Mouse (Mus musculus): ENCODE measurements around the gene Olfr102. TPM values are rescaled to one million over a fixed set of nuclear protein-coding genes. Genes with fewer than 3 reads are reported as not detected.

Gene Olfr102
- not detected in 2 replicates for polyA plus RNA-seq (2012; rRNA removed)

- Histone ChIP-seq H3K27me3 (replicated peaks; ENCODE audit: control insufficient read depth, insufficient read depth, low read length) (no peaks in the 10 kb centered on the region), H3K36me3 (ENCODE audit: control insufficient read depth, insufficient read depth, low read length) (no peaks in the 10 kb centered on the region), H3K4me3 (ENCODE audit: insufficient read depth, low read depth, low read length) (no peak within 1 kb of the TSS), H3K4me1 (ENCODE audit: control insufficient read depth, insufficient read depth, low read length) (no peaks in the 10 kb centered on the region), H3K27ac (ENCODE audit: insufficient read depth, low read depth, low read length) (no peak within 1 kb of the TSS)
- no peak for DNase-seq
- TF ChIP-seq CTCF (conservative IDR thresholded peaks at IDR 0.05; ENCODE audit: insufficient read depth, insufficient read length, low read depth, low read length) (no peak), POLR2A (IDR thresholded peaks at IDR 0.05; ENCODE audit: low read depth, low read length) (no peak)
Measured at GRCm38 (mm10) chr17:37316954-37317353, at the start of gene Olfr102. Gene Olfr102 (minus strand): TSS chr17:37317054.

DNA sequence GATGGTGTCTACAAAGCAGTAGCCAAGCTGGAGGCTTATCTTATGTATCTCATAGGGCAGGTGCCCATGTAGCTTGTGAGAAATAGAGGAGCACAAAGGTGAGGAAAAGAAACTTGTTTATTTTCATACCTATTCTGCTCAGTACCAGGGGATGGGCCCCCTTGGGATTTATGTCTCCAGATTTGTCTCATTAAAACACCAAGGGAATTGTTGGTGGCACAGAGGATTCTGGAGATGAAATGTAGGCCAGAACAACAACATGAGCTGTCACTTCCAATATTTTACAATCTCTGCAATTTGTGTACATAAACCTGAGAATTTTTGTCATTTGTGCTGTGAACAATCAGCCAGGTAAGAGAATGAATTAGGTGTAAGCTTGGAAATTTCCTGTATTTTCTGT lies 42.4 kb upstream of the Olfr102 start, which contains the start of gene Olfr104-ps:
TSS of gene Olfr104-ps (plus strand) at position 301 of the 400 bp plus-strand sequence.
- no peak for DNase-seq
- H3K4me1 ChIP-seq (ENCODE audit: control insufficient read depth, insufficient read depth, low read length), result no peaks in the 10 kb centered on the region
- no peak within 1 kb of the TSS for H3K4me3 ChIP-seq (ENCODE audit: insufficient read depth, low read depth, low read length)
- TF ChIP-seq CTCF (conservative IDR thresholded peaks at IDR 0.05; ENCODE audit: insufficient read depth, insufficient read length, low read depth, low read length), result no peak
- no peak for TF ChIP-seq POLR2A (IDR thresholded peaks at IDR 0.05; ENCODE audit: low read depth, low read length)
- H3K27ac ChIP-seq (ENCODE audit: insufficient read depth, low read depth, low read length), result no peak within 1 kb of the TSS
- H3K36me3 ChIP-seq (ENCODE audit: control insufficient read depth, insufficient read depth, low read length), result no peaks in the 10 kb centered on the region
- H3K27me3 ChIP-seq (replicated peaks; ENCODE audit: control insufficient read depth, insufficient read depth, low read length), result no peaks in the 10 kb centered on the region

DNA sequence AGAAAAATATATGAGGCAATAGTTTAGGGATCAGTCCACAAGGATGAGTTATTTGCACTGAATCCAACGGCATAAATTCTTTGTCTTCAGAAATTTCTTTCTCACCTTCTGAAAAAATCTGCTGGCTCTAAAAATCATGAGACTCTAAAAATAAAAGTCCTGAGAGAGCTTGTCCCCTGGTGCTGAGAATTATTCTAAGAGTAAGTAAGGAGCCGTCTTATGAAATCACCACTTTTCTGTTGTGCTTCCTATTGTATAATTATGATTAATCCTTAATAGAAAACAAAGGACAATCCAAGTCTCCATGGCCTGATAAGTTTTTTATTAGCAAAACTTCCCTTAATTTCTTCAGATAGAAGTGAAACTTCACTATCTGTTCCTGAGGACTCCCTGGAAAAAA lies 22.7 kb upstream of the Olfr102 start, which contains the start of gene Olfr103:
TSS of gene Olfr103 (minus strand) at position 101 of the 400 bp plus-strand sequence.
- H3K27me3 ChIP-seq (replicated peaks; ENCODE audit: control insufficient read depth, insufficient read depth, low read length), result no peaks in the 10 kb centered on the region
- no peaks in the 10 kb centered on the region for H3K36me3 ChIP-seq (ENCODE audit: control insufficient read depth, insufficient read depth, low read length)
- DNase-seq, result no peak
- H3K4me3 ChIP-seq (ENCODE audit: insufficient read depth, low read depth, low read length), result no peak within 1 kb of the TSS
- 85% methylated on average over 2 of the region's 2 CpGs for WGBS
- TF ChIP-seq POLR2A (IDR thresholded peaks at IDR 0.05; ENCODE audit: low read depth, low read length), result no peak
- TF ChIP-seq CTCF (conservative IDR thresholded peaks at IDR 0.05; ENCODE audit: insufficient read depth, insufficient read length, low read depth, low read length), result no peak
- no peaks in the 10 kb centered on the region for H3K4me1 ChIP-seq (ENCODE audit: control insufficient read depth, insufficient read depth, low read length)
- H3K27ac ChIP-seq (ENCODE audit: insufficient read depth, low read depth, low read length), result no peak within 1 kb of the TSS

DNA sequence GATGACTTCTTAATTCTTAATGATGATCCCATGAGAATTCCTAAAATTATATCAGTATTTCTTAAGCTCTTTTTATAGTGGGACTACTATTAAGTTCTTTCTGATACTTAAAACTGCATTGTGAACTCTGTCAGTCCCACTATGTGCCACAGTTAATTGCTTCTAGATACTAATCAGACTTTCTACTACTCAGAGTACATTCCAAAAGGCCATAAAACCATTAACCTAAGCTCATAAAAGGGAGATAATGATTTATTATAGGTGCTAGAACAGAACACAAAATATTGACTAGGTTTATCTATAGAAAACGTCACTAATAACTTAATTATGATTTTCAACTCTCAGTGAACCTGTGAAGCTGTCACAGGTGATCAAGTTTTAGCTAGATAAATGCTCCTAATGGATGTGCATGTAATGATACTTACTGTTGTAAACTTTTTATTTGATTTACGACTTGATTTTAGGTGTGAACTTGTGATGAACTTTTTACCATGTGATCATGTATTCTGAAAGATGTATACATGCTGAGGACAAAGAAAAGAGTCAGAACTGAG lies 6.6 kb downstream of the Olfr102 start:
- TF ChIP-seq POLR2A (IDR thresholded peaks at IDR 0.05; ENCODE audit: low read depth, low read length) (no peak), CTCF (conservative IDR thresholded peaks at IDR 0.05; ENCODE audit: insufficient read depth, insufficient read length, low read depth, low read length) (no peak)
- DNase-seq, result no peak

GRCm38 (mm10) chr17:37308483-37308882 lies 8.4 kb downstream of the Olfr102 start:
- no peaks in the 10 kb centered on the region for H3K36me3 ChIP-seq (ENCODE audit: control insufficient read depth, insufficient read depth, low read length)
- H3K27me3 ChIP-seq (replicated peaks; ENCODE audit: control insufficient read depth, insufficient read depth, low read length), result no peaks in the 10 kb centered on the region
- DNase-seq, result no peak
- TF ChIP-seq CTCF (conservative IDR thresholded peaks at IDR 0.05; ENCODE audit: insufficient read depth, insufficient read length, low read depth, low read length) (0 out of 2 replicates have a peak, but pooled peaks have one; percentile 4), POLR2A (IDR thresholded peaks at IDR 0.05; ENCODE audit: low read depth, low read length) (no peak)
- H3K4me1 ChIP-seq (ENCODE audit: control insufficient read depth, insufficient read depth, low read length), result no peaks in the 10 kb centered on the region
- no peak overlapping the region for H3K27ac ChIP-seq (ENCODE audit: insufficient read depth, low read depth, low read length)
- H3K4me3 ChIP-seq (ENCODE audit: insufficient read depth, low read depth, low read length), result no peak overlapping the region
- 36% methylated on average over 4 of the region's 4 CpGs for WGBS

More for the DNA sequence above, 6.6 kb downstream of the Olfr102 start:
- H3K4me3 ChIP-seq (ENCODE audit: insufficient read depth, low read depth, low read length), result no peak overlapping the region
- H3K4me1 ChIP-seq (ENCODE audit: control insufficient read depth, insufficient read depth, low read length), result no peaks in the 10 kb centered on the region
- H3K27ac ChIP-seq (ENCODE audit: insufficient read depth, low read depth, low read length), result no peak overlapping the region
- no peaks in the 10 kb centered on the region for H3K27me3 ChIP-seq (replicated peaks; ENCODE audit: control insufficient read depth, insufficient read depth, low read length)
- WGBS, result 44% methylated on average over 2 of the region's 2 CpGs
- H3K36me3 ChIP-seq (ENCODE audit: control insufficient read depth, insufficient read depth, low read length), result no peaks in the 10 kb centered on the region

DNA sequence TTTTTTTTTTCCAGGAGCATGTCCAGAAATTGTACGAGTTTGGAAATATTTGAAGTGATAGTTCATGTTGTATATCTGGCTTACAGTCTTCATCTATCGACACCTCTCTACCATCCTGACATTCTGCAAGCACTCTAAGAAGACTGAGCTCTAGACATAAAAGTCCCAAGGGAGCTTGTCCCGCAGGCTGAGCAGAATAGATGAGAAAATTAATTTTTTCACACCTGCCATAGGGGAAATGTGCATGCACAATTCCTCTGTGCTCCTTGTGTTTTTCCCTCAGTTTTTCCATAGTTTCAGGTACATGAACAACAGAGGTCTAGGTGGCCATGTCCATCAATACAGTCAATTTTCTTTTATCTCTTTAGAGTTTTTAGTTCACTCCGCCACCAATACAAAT lies 12.6 kb downstream of the Olfr102 start, which contains the start of gene Olfr101:
TSS of gene Olfr101 (minus strand) at position 101 of the 400 bp plus-strand sequence.
- H3K27me3 ChIP-seq (replicated peaks; ENCODE audit: control insufficient read depth, insufficient read depth, low read length), result no peaks in the 10 kb centered on the region
- H3K4me1 ChIP-seq (ENCODE audit: control insufficient read depth, insufficient read depth, low read length), result no peaks in the 10 kb centered on the region
- no peak within 1 kb of the TSS for H3K4me3 ChIP-seq (ENCODE audit: insufficient read depth, low read depth, low read length)
- no peak within 1 kb of the TSS for H3K27ac ChIP-seq (ENCODE audit: insufficient read depth, low read depth, low read length)
- DNase-seq, result no peak
- WGBS, result 83% methylated on average over 4 of the region's 4 CpGs
- no peaks in the 10 kb centered on the region for H3K36me3 ChIP-seq (ENCODE audit: control insufficient read depth, insufficient read depth, low read length)
- TF ChIP-seq CTCF (conservative IDR thresholded peaks at IDR 0.05; ENCODE audit: insufficient read depth, insufficient read length, low read depth, low read length) (no peak), POLR2A (IDR thresholded peaks at IDR 0.05; ENCODE audit: low read depth, low read length) (no peak)

GRCm38 (mm10) chr17:37283360-37283759 lies 33.5 kb downstream of the Olfr102 start, which contains the start of gene Olfr99:
Gene Olfr99 (minus strand): TSS chr17:37283460.
- H3K4me1 ChIP-seq (ENCODE audit: control insufficient read depth, insufficient read depth, low read length), result no peaks in the 10 kb centered on the region
- H3K27me3 ChIP-seq (replicated peaks; ENCODE audit: control insufficient read depth, insufficient read depth, low read length), result no peaks in the 10 kb centered on the region
- H3K4me3 ChIP-seq (ENCODE audit: insufficient read depth, low read depth, low read length), result no peak within 1 kb of the TSS
- no peaks in the 10 kb centered on the region for H3K36me3 ChIP-seq (ENCODE audit: control insufficient read depth, insufficient read depth, low read length)
- H3K27ac ChIP-seq (ENCODE audit: insufficient read depth, low read depth, low read length), result no peak within 1 kb of the TSS
- no peak for DNase-seq
- no peak for TF ChIP-seq POLR2A (IDR thresholded peaks at IDR 0.05; ENCODE audit: low read depth, low read length)
- no peak for TF ChIP-seq CTCF (conservative IDR thresholded peaks at IDR 0.05; ENCODE audit: insufficient read depth, insufficient read length, low read depth, low read length)
- WGBS, result 80% methylated on average over 1 of the region's 1 CpGs

Data from kidney, adult 2 months (tissue).